Mouse (Mus musculus) heart, embryonic 14.5 days (tissue): ENCODE data around the gene Cttn. TPM values are rescaled to one million over a fixed set of nuclear protein-coding genes. Genes with fewer than 3 reads are reported as not detected.

Experiments used
- ATAC-seq: fragments of 200-750 bp; cut with Nextera tagmentation; 2 replicates; pipeline ENCODE4 v1.8.0; 2017; ENCODE audit warnings: low read depth, moderate TSS enrichment; ENCODE audit not compliant: insufficient number of reproducible peaks, insufficient read depth, low FRiP score
- H3K27ac ChIP-seq, 2 experiments: fragments of 200-500 bp in 1 of 2; fragments of 300-500 bp in 1 of 2; sonication (generic) in 1 of 2; replicated peaks in 1 of 2; 2 replicates each; pipeline ENCODE4 v1.5.1; 2012 to 2014; ENCODE audit warnings: low read depth in 2 of 2, low read length in 2 of 2, control low read depth in 1 of 2, mild to moderate bottlenecking in 1 of 2, mixed read lengths in 1 of 2; ENCODE audit not compliant: control insufficient read depth in 1 of 2, insufficient read depth in 1 of 2
- H3K27me3 ChIP-seq: fragments of 300-500 bp; sonication (generic); 2 replicates; pipeline ENCODE4 v1.6.1; 2014; ENCODE audit warnings: mild to moderate bottlenecking, low read length, control low read depth; ENCODE audit not compliant: control insufficient read depth, insufficient read depth
- H3K36me3 ChIP-seq: fragments of 300-500 bp; sonication (generic); 2 replicates; pipeline ENCODE4 v1.6.1; 2014; ENCODE audit warnings: mild to moderate bottlenecking, control low read depth, low read length, mixed read lengths; ENCODE audit not compliant: control insufficient read depth, insufficient read depth
- H3K4me1 ChIP-seq, 2 experiments: fragments of 200-500 bp in 1 of 2; fragments of 300-500 bp in 1 of 2; sonication (generic) in 1 of 2; 2 replicates each; pipeline ENCODE4 v1.6.1; 2012 to 2014; ENCODE audit warnings: low read length in 2 of 2, control low read depth in 1 of 2, mixed read lengths in 1 of 2; ENCODE audit not compliant: control insufficient read depth in 2 of 2, insufficient read depth in 2 of 2
- H3K4me2 ChIP-seq: fragments of 300-500 bp; sonication (generic); 2 replicates; pipeline ENCODE4 v1.6.1; 2014; ENCODE audit warnings: mild to moderate bottlenecking, low read length
- H3K4me3 ChIP-seq, 2 experiments: fragments of 200-500 bp in 1 of 2; fragments of 300-500 bp in 1 of 2; sonication (generic) in 1 of 2; 2 replicates each; pipeline ENCODE4 v1.5.1; 2012 to 2014; ENCODE audit warnings: low read length in 2 of 2, mild to moderate bottlenecking in 2 of 2, control low read depth in 1 of 2, low read depth in 1 of 2, moderate library complexity in 1 of 2; ENCODE audit not compliant: control insufficient read depth in 1 of 2, insufficient read depth in 1 of 2
- H3K9ac ChIP-seq: fragments of 300-500 bp; sonication (generic); 2 replicates; pipeline ENCODE4 v1.6.1; 2014; ENCODE audit warnings: mild to moderate bottlenecking, low read length
- H3K9me3 ChIP-seq: fragments of 300-500 bp; sonication (generic); 2 replicates; pipeline ENCODE4 v1.6.1; 2016; ENCODE audit warnings: low read length, control low read depth; ENCODE audit not compliant: control insufficient read depth
- WGBS: fragments of 180-500 bp; shearing (Covaris S2); extraction: QIAGEN DNeasy Blood & Tissue Kit; methylation state at CpG from one replicate; pipeline ENCODE4 v1.1.7; 2014; 5-methylcytosine and 5-hydroxymethylcytosine counted together
- polyA plus RNA-seq: library from polyadenylated mRNA; unstranded; fragments of >200 nt; fragmentation: Nextera tagmentation; extraction: Ambion mirVana; gene quantifications from 2 replicates; pipeline ENCODE4 v1.2.1, GENCODE M21; 2014

Gene Cttn
- polyA plus RNA-seq, result 121 and 128 TPM in 2 replicates

GRCm38 (mm10) chr7:144470545-144471059 is at the start of gene Cttn:
Gene Cttn (minus strand): TSS chr7:144471009.
- peak; percentile 87 for ATAC-seq
- Histone ChIP-seq H3K27ac (peak within 1 kb of the TSS; percentile 80 to 88), H3K36me3 (peaks cover 8% of the 10 kb centered on the region), H3K9me3 (no peaks in the 10 kb centered on the region), H3K4me3 (peak within 1 kb of the TSS; percentile 75 to 93), H3K9ac (peak within 1 kb of the TSS; percentile 97), H3K27me3 (no peaks in the 10 kb centered on the region), H3K4me1 (peaks cover 13 to 24% of the 10 kb centered on the region in 2 experiments), H3K4me2 (peak within 1 kb of the TSS; percentile 88)
- WGBS, result 2% methylated on average over 30 of the region's 30 CpGs

- H3K4me1 ChIP-seq, result peaks cover 0 to 5% of the 10 kb centered on the region in 2 experiments; a peak in 1 of 4 replicates
- no peak overlapping the region for H3K27ac ChIP-seq
- no peak overlapping the region for H3K4me3 ChIP-seq
- peaks cover 63% of the 10 kb centered on the region for H3K36me3 ChIP-seq
- H3K9me3 ChIP-seq, result no peaks in the 10 kb centered on the region
- no peaks in the 10 kb centered on the region for H3K27me3 ChIP-seq
- H3K9ac ChIP-seq, result no peak overlapping the region
- WGBS, result 94% methylated on average over 5 of the region's 5 CpGs
- H3K4me2 ChIP-seq, result no peak overlapping the region
- ATAC-seq, result no peak
These were observed 49.0 kb upstream of the Cttn start for GRCm38 (mm10) chr7:144519852-144520251.

GRCm38 (mm10) chr7:144516711-144517110 is 45.9 kb upstream of the Cttn start:
- ATAC-seq, result no peak

GRCm38 (mm10) chr7:144509090-144509489 is 38.3 kb upstream of the Cttn start:
- no peak overlapping the region for H3K4me3 ChIP-seq
- peaks cover 99% of the 10 kb centered on the region for H3K36me3 ChIP-seq
- WGBS, result 91% methylated on average over 4 of the region's 4 CpGs
- no peaks in the 10 kb centered on the region for H3K27me3 ChIP-seq
- no peak overlapping the region for H3K27ac ChIP-seq
- no peak overlapping the region for H3K4me2 ChIP-seq
- ATAC-seq, result no peak
- no peaks in the 10 kb centered on the region for H3K9me3 ChIP-seq
- no peaks in the 10 kb centered on the region for H3K4me1 ChIP-seq
- H3K9ac ChIP-seq, result no peak overlapping the region

More at GRCm38 (mm10) chr7:144516711-144517110, 45.9 kb upstream of the Cttn start:
- H3K9me3 ChIP-seq, result no peaks in the 10 kb centered on the region
- WGBS, result 90% methylated on average over 5 of the region's 5 CpGs
- no peaks in the 10 kb centered on the region for H3K27me3 ChIP-seq
- no peak overlapping the region for H3K27ac ChIP-seq
- no peak overlapping the region for H3K4me3 ChIP-seq
- peaks cover 94% of the 10 kb centered on the region for H3K36me3 ChIP-seq
- no peak overlapping the region for H3K4me2 ChIP-seq
- no peaks in the 10 kb centered on the region for H3K4me1 ChIP-seq
- H3K9ac ChIP-seq, result no peak overlapping the region

GRCm38 (mm10) chr7:144506807-144507206 is 36.0 kb upstream of the Cttn start:
- no peak overlapping the region for H3K9ac ChIP-seq
- H3K36me3 ChIP-seq, result peaks cover 99% of the 10 kb centered on the region
- H3K4me3 ChIP-seq, result no peak overlapping the region
- H3K4me2 ChIP-seq, result no peak overlapping the region
- ATAC-seq, result no peak
- H3K27ac ChIP-seq, result no peak overlapping the region
- H3K27me3 ChIP-seq, result no peaks in the 10 kb centered on the region
- no peaks in the 10 kb centered on the region for H3K9me3 ChIP-seq
- WGBS, result 72% methylated on average over 1 of the region's 1 CpGs
- peaks cover 0 to under 1% of the 10 kb centered on the region in 2 experiments; a peak in 1 of 4 replicates for H3K4me1 ChIP-seq

GRCm38 (mm10) chr7:144503959-144504358 is 33.1 kb upstream of the Cttn start:
- no peak overlapping the region for H3K9ac ChIP-seq
- H3K9me3 ChIP-seq, result no peaks in the 10 kb centered on the region
- H3K4me3 ChIP-seq, result no peak overlapping the region
- no peak overlapping the region for H3K27ac ChIP-seq
- H3K4me2 ChIP-seq, result no peak overlapping the region
- 78% methylated on average over 4 of the region's 4 CpGs for WGBS
- peaks cover 97% of the 10 kb centered on the region for H3K36me3 ChIP-seq
- peaks cover 0 to 8% of the 10 kb centered on the region in 2 experiments; a peak in 3 of 4 replicates for H3K4me1 ChIP-seq
- ATAC-seq, result no peak
- H3K27me3 ChIP-seq, result no peaks in the 10 kb centered on the region

GRCm38 (mm10) chr7:144492931-144493330 is 22.1 kb upstream of the Cttn start:
- Histone ChIP-seq H3K9ac (no peak overlapping the region), H3K4me1 (peaks cover 21 to 37% of the 10 kb centered on the region in 2 experiments), H3K27me3 (no peaks in the 10 kb centered on the region), H3K4me2 (no peak overlapping the region), H3K36me3 (peaks cover 80% of the 10 kb centered on the region), H3K27ac (no peak overlapping the region), H3K4me3 (no peak overlapping the region), H3K9me3 (no peaks in the 10 kb centered on the region)
- ATAC-seq, result no peak
- WGBS, result 53% methylated on average over 1 of the region's 1 CpGs
